Mouse (Mus musculus) lung, postnatal 0 days (tissue): ENCODE data around the gene Gtf2a2.

ENCODE experiments used
- CTCF ChIP-seq: IDR thresholded peaks from 2 replicates; pipeline ENCODE4 v1.5.1; 2016; ENCODE audit warnings: antibody characterized with exemption, mild to moderate bottlenecking
- EP300 ChIP-seq: IDR thresholded peaks from 2 replicates; pipeline ENCODE4 v1.6.1; 2016; ENCODE audit warnings: antibody characterized with exemption, mild to moderate bottlenecking, control low read depth

DNA sequence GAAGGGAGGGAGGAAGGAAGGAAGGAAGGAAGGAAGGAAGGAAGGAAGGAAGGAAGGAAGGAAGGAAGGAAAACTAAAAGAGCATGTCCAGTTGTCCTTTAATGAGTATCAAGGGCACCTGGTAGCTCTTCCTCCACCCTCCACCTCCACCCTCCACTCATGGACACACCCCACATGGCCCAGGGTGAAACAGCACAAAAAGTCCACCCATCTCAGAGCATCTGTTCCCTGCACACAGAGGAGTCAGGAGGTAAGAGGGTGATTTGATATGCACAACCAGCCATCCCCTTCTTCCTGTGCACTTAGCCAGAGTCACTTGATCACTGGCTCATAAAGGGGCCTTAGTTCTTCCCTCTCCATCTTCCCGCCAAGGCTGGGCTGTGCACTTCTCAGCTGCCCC lies 30.6 kb downstream of the Gtf2a2 start:
- no peak for TF ChIP-seq CTCF
- TF ChIP-seq EP300 = no peak
